Mouse (Mus musculus) forebrain, embryonic 16.5 days (tissue): ENCODE results near the gene Tnxb. TPM values are rescaled to one million over a fixed set of nuclear protein-coding genes. Genes with fewer than 3 reads are reported as not detected.

Experiments used
- ATAC-seq: fragments of 200-750 bp; cut with Nextera tagmentation; 2 replicates; pipeline ENCODE4 v1.8.0; 2017; ENCODE audit warnings: mild to moderate bottlenecking, moderate library complexity
- H3K27ac ChIP-seq: fragments of 300-500 bp; sonication (generic); 2 replicates; pipeline ENCODE4 v1.5.1; 2014; ENCODE audit warnings: low read length, control low read depth
- H3K27me3 ChIP-seq: fragments of 300-500 bp; sonication (generic); replicated peaks from 2 replicates; pipeline ENCODE4 v1.6.1; 2014; ENCODE audit warnings: low read length; ENCODE audit not compliant: control insufficient read depth, insufficient read depth
- H3K36me3 ChIP-seq: fragments of 300-500 bp; sonication (generic); 2 replicates; pipeline ENCODE4 v1.6.1; 2014; ENCODE audit not compliant: control insufficient read depth, insufficient read depth
- H3K4me1 ChIP-seq: fragments of 300-500 bp; sonication (generic); replicated peaks from 2 replicates; pipeline ENCODE4 v1.6.1; 2014; ENCODE audit warnings: low read length; ENCODE audit not compliant: control insufficient read depth, insufficient read depth
- H3K4me2 ChIP-seq: fragments of 300-500 bp; sonication (generic); 2 replicates; pipeline ENCODE4 v1.6.1; 2014; ENCODE audit warnings: mild to moderate bottlenecking, low read length, control low read depth
- H3K4me3 ChIP-seq: fragments of 300-500 bp; sonication (generic); replicated peaks from 2 replicates; pipeline ENCODE4 v1.5.1; 2014; ENCODE audit warnings: mild to moderate bottlenecking, low read length, control low read depth
- H3K9ac ChIP-seq: fragments of 300-500 bp; sonication (generic); replicated peaks from 2 replicates; pipeline ENCODE4 v1.6.1; 2014; ENCODE audit warnings: low read depth, low read length, control low read depth
- H3K9me3 ChIP-seq: fragments of 300-500 bp; sonication (generic); 2 replicates; pipeline ENCODE4 v1.6.1; 2016; ENCODE audit warnings: low read length; ENCODE audit not compliant: control insufficient read depth
- WGBS: fragments of 180-500 bp; shearing (Covaris S2); extraction: QIAGEN DNeasy Blood & Tissue Kit; methylation state at CpG from one replicate; pipeline ENCODE4 v1.1.7; 2014; 5-methylcytosine and 5-hydroxymethylcytosine counted together
- polyA plus RNA-seq: library from polyadenylated mRNA; unstranded; fragments of >200 nt; fragmentation: Nextera tagmentation; extraction: Ambion mirVana; gene quantifications from 2 replicates; pipeline ENCODE4 v1.2.1, GENCODE M21; 2015

Gene Tnxb
- polyA plus RNA-seq, 1 experiment from 2014 or later, result 0.08 TPM

- H3K9ac ChIP-seq, result no peak overlapping the region
- no peak for ATAC-seq
- WGBS, result 93% methylated on average over 1 of the region's 1 CpGs
- H3K9me3 ChIP-seq, result no peaks in the 10 kb centered on the region
- peaks cover 18% of the 10 kb centered on the region for H3K27me3 ChIP-seq
- H3K36me3 ChIP-seq, result no peaks in the 10 kb centered on the region
- H3K4me1 ChIP-seq, result peaks cover 3% of the 10 kb centered on the region; the same call in 1 of the 2 replicates
- H3K27ac ChIP-seq, result no peak overlapping the region
- no peak overlapping the region for H3K4me2 ChIP-seq
- H3K4me3 ChIP-seq, result no peak overlapping the region
These were observed 7.9 kb upstream of the Tnxb start for GRCm38 (mm10) chr17:34662468-34662867.

- 80% methylated on average over 8 of the region's 8 CpGs for WGBS
- peaks cover 3% of the 10 kb centered on the region; the same call in 1 of the 2 replicates for H3K4me1 ChIP-seq
- no peak overlapping the region for H3K4me3 ChIP-seq
- no peak for ATAC-seq
- no peaks in the 10 kb centered on the region for H3K36me3 ChIP-seq
- H3K27me3 ChIP-seq, result peaks cover 18% of the 10 kb centered on the region
- no peak overlapping the region for H3K27ac ChIP-seq
- H3K9ac ChIP-seq, result no peak overlapping the region
- no peak overlapping the region for H3K4me2 ChIP-seq
- H3K9me3 ChIP-seq, result no peaks in the 10 kb centered on the region
These were observed 7.4 kb upstream of the Tnxb start for GRCm38 (mm10) chr17:34662978-34663377.

- H3K4me1 ChIP-seq, result peaks cover 3% of the 10 kb centered on the region; the same call in 1 of the 2 replicates
- no peak overlapping the region for H3K27ac ChIP-seq
- no peak overlapping the region for H3K4me2 ChIP-seq
- H3K27me3 ChIP-seq, result peaks cover 18% of the 10 kb centered on the region
- no peak overlapping the region for H3K9ac ChIP-seq
- H3K9me3 ChIP-seq, result no peaks in the 10 kb centered on the region
- H3K4me3 ChIP-seq, result no peak overlapping the region
- WGBS, result 58% methylated on average over 1 of the region's 1 CpGs
- H3K36me3 ChIP-seq, result no peaks in the 10 kb centered on the region
- no peak for ATAC-seq
These were observed 6.8 kb upstream of the Tnxb start for GRCm38 (mm10) chr17:34663558-34663957.

GRCm38 (mm10) chr17:34664472-34664871, 5.9 kb upstream of the Tnxb start:
- no peak overlapping the region for H3K4me3 ChIP-seq
- H3K27me3 ChIP-seq, result peaks cover 14% of the 10 kb centered on the region
- no peaks in the 10 kb centered on the region for H3K36me3 ChIP-seq
- ATAC-seq, result no peak
- H3K9ac ChIP-seq, result no peak overlapping the region
- no peak overlapping the region for H3K4me2 ChIP-seq
- no peak overlapping the region for H3K27ac ChIP-seq
- no peaks in the 10 kb centered on the region for H3K9me3 ChIP-seq
- peaks cover 3% of the 10 kb centered on the region; the same call in 1 of the 2 replicates for H3K4me1 ChIP-seq
- 81% methylated on average over 7 of the region's 7 CpGs for WGBS

GRCm38 (mm10) chr17:34671151-34672066, 1.1 kb downstream of the Tnxb start:
- Histone ChIP-seq H3K36me3 (no peaks in the 10 kb centered on the region), H3K4me2 (peak overlapping the region; percentile 63), H3K27ac (no peak overlapping the region), H3K4me3 (peak overlapping the region; percentile 41), H3K9me3 (no peaks in the 10 kb centered on the region), H3K9ac (peak overlapping the region; percentile 25), H3K27me3 (peaks cover 44% of the 10 kb centered on the region), H3K4me1 (peaks cover 11% of the 10 kb centered on the region)
- ATAC-seq, result peak; percentile 33
- WGBS, result 8% methylated on average over 87 of the region's 93 CpGs

- ATAC-seq, result no peak
- peak overlapping the region; percentile 41 for H3K4me3 ChIP-seq
- no peaks in the 10 kb centered on the region for H3K9me3 ChIP-seq
- peaks cover 44% of the 10 kb centered on the region for H3K27me3 ChIP-seq
- H3K36me3 ChIP-seq, result no peaks in the 10 kb centered on the region
- no peak overlapping the region for H3K27ac ChIP-seq
- 32% methylated on average over 49 of the region's 49 CpGs for WGBS
- peaks cover 11% of the 10 kb centered on the region for H3K4me1 ChIP-seq
- H3K9ac ChIP-seq, result no peak overlapping the region; the same call in 1 of the 2 replicates
- H3K4me2 ChIP-seq, result peak overlapping the region; percentile 63
These were observed 2.0 kb downstream of the Tnxb start for GRCm38 (mm10) chr17:34672246-34672792.

GRCm38 (mm10) chr17:34673139-34673538, 2.8 kb downstream of the Tnxb start:
- peaks cover 11% of the 10 kb centered on the region for H3K4me1 ChIP-seq
- no peaks in the 10 kb centered on the region for H3K36me3 ChIP-seq
- H3K9me3 ChIP-seq, result no peaks in the 10 kb centered on the region
- H3K27ac ChIP-seq, result no peak overlapping the region
- H3K4me2 ChIP-seq, result no peak overlapping the region
- H3K27me3 ChIP-seq, result peaks cover 44% of the 10 kb centered on the region
- H3K9ac ChIP-seq, result no peak overlapping the region
- ATAC-seq, result no peak
- no peak overlapping the region for H3K4me3 ChIP-seq
- 78% methylated on average over 7 of the region's 7 CpGs for WGBS

GRCm38 (mm10) chr17:34674524-34675204, 4.3 kb downstream of the Tnxb start:
- ATAC-seq, result no peak
- Histone ChIP-seq H3K4me1 (peaks cover 11% of the 10 kb centered on the region), H3K36me3 (no peaks in the 10 kb centered on the region), H3K9me3 (no peaks in the 10 kb centered on the region), H3K4me3 (no peak overlapping the region), H3K27me3 (peaks cover 44% of the 10 kb centered on the region), H3K9ac (no peak overlapping the region), H3K27ac (no peak overlapping the region), H3K4me2 (no peak overlapping the region)
- 71% methylated on average over 11 of the region's 11 CpGs for WGBS
